Mouse (Mus musculus) cerebellum, adult 11 months (tissue): Measurements from ENCODE around the gene Nkg7.
"Not testable (repeated sequence)": the region's sequence is repeated elsewhere in the genome, so short reads cannot be mapped to it uniquely, and the experiment has no call there.

Source experiments
- DNase-seq: peaks from one replicate; pipeline ENCODE4 v3.0.0; 2022

Gene Nkg7

DNA sequence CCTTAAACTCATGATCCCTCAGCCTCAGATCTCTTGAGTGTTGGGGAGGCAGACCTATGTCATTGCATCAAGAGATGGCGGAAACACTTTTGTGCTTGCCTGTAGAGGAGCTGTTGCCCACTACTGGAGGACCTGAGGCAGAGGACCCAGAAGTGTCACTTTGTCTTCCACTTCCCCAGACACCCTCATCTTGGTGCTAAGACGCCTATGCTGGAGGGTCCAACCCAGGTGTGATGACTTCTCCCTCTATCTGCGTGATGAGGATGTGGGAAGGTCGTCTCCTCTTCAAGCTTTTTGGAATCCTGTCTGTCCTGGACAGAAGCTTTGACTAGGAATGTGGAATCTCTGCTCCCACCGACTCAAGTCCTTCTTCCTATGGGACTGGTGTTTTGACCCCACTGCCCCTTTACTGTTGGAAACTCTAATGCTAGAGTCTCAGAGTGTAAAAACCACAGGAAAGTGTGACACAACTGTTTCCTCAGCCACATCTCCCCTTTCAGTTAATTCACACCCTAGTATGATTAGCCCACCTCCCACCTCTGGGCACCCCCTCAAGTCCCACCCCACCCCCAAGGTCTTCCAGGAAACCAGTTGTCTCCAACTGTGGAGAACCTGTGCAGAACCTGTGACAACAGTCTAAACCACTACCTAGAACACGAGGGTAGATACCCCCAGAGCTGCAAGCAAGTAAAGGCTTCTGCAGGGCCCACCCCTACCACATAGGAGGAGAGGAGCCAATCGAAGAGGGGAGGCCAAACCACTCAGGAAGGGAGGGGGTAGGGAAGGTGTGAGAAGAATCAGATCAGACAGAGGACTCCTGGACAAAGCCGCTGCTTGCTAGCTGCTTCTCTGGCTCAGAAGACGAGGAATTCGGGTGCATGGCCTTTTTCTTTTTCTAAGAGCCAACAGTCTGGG lies at the start of gene Nkg7:
Gene Nkg7 (plus strand): TSS at position 733 of the 915 bp plus-strand sequence.
- DNase-seq: no peak

DNA sequence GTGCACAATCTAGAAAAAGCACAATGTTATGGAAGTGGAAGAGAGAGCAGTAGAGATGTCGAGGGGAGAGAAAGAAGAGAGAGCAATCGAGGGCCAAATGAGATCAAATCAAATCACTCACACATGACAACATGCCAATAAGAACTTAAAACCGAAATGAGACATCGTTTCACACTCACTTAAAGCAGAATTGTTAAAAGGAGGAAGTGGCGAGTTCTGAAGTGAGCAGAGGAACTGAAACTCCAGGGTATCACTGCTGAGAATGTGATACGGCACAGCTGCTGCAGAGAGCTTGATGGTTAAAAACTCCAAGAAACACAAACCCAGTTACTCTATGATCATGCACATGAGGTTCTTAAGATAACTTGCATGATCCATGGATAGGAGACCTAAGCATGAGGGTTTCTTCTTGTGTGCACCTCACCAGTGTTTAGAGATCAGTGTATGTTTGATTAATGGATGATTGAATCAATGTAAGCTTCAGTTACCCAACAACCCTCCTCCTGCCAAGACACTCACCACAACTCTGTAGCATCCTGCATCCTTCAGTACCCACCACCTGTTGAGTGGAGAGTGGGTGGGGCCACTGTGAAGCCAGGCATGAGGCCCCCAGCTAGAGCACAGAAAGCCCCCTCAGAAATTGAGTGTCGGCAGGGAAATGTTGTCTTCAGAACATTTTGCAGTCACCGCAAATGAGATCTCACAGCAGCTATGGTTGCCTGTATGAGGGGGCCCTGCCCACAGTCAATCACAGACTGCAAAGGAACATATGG lies 44.3 kb upstream of the Nkg7 start:
- DNase-seq: no peak

DNA sequence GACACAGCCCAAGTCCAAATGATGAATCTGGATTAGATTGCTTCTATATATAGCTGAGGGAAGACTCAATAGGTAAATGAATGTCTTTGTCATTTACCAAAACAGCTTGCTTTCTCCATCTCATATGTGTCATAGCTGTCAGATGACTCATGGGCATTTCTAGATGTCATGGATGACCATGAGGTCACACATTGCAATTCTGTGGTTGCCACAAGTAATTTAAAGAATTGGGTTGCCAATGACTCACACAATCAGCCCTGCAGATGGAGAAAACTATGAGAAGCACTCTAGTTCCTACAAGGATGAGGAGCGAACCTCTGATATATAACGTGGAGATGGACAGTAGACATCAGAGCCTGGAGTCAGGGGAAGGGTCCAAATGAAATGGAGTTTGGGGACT lies 37.4 kb upstream of the Nkg7 start:
- no peak for DNase-seq

DNA sequence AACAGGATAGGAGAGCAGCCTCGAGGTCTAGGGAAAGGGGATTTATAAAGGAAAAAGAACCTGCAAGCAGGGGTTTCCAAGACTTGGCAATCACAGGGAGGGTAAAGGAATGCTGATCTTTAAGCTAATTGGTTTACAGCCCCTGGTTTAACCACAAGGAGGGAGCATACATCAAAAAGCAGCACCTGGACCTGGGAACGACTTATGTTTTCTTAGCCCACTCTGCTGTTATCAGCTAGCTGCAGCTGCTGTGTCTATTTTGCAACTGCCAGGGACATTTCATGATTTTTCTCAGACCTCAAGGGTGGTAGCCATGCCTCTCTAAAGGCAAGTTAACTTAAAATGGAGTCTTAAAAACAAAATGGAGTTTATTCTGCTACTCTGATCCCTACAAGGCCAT lies 34.2 kb upstream of the Nkg7 start:
- DNase-seq: no peak

DNA sequence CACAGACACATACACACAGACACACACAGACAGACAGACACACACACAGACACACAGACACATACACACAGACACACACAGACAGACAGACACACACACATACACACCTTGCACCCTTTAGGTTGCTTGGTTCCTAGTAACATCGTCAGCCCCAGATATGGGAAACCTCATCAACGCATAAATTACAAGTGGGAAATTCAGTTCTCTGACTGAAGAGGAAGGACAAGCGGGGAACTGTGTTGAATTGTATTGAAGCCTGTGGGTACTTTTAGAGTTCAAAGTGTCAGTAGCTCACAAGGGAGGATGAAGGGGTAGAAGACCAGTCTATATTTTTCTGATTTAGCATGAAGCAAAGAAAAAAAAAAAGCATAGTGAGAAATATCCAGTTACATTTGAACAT lies 29.3 kb upstream of the Nkg7 start:
- DNase-seq: no peak

DNA sequence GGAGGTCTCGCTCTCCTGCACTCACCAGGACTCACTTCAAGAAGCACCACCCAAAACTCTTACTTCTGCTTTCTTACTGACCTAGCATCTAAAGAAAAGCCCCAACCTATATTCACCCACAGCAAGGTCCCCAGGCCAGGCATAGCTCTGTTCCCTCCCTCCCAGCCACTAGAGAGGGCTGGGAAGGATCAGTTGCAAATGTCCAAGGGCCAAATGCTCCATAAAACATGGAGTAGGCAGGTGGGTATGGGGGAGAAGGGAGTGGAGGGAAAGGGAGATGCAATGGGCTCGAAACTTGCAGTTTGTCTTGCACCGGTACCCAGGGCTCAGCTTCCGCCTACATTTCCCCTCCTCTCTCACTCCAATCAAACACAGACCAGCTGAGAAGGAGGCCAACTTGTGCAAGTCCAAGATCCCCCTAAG lies 28.7 kb upstream of the Nkg7 start, which contains the start of gene Siglecg:
Gene Siglecg (plus strand): TSS at position 74 of the 423 bp plus-strand sequence.
- no peak for DNase-seq

DNA sequence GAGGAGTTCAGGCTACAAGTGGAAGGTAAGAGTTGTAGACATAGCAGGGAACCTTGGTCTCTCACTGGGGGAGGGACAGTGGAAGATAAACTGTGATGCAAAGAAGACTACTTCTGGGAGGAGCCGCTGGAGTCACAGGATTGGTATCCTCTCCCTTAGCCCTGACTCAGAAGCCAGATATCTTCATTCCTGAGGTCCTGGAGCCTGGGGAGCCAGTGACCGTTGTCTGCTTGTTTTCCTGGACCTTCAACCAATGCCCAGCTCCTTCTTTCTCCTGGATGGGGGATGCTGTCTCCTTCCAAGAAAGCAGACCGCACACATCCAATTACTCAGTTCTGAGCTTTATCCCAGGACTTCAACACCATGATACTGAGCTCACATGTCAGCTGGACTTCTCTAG lies 27.8 kb upstream of the Nkg7 start:
- no peak for DNase-seq

DNA sequence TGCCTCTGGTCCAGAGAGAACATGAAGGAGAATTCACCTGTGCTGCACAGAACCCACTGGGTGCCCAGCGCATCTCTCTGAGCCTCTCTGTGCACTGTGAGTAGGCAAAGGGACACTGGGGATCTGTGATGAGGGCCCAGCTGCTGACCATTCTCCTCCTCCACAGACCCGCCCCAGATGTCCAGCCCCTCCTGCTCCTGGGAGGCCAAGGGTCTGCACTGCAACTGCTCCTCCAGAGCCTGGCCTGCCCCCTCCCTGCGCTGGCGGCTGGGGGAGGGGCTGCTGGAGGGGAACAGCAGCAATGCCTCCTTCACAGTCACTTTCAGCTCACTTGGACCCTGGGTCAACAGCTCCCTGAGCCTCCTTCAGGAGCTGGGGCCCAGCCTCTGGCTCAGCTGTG lies 25.1 kb upstream of the Nkg7 start:
- DNase-seq: not testable (repeated sequence)

DNA sequence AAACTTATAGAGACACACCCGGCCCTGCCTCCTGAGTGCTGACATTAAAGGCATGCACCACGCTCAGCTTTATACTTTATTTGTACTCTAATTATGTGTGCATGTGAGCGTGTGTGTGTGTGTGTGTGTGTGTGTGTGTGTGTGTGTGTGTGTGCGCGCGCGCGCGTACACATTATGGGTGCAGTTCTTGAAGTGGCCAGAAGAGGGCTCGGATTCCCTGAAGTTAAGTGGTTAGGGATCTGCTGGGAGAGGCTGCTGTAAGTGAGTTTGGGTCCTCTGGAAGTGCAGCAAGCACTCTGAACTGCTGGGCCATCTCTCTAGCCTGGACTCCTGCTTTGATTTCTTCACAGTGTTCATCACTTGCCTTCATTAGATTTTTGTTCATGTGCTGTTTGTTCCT lies 19.6 kb upstream of the Nkg7 start:
- no peak for DNase-seq

DNA sequence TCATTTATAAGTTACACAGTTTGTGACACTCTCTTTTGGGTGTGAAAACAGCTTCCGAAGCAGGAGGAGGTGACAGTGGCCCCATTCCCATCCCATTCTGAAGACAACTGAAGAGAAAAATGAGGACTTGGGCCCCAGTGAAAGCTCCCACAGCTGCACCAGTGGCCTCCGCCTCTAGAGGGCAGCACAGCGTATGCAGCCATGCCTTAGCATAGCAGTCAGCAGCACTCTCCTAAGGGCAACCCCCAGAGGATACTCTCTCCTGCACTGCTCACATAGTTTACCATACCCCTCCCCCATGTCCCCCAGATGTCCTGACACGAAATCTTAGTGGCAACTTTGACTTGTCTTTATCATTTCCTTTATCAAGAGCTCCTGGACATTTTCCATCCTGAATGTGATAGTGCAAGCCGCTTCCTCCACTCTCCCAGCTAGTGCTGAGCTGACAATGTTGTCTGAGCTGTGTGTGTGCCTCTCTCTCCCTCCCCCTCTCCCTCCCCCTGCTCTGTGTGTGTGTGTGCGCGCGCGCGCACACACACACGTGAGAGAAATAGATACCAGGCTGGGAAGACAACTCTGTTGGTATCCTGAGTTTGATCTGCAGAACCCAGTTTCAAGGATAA lies 13.8 kb upstream of the Nkg7 start:
- DNase-seq: peak; percentile 67

DNA sequence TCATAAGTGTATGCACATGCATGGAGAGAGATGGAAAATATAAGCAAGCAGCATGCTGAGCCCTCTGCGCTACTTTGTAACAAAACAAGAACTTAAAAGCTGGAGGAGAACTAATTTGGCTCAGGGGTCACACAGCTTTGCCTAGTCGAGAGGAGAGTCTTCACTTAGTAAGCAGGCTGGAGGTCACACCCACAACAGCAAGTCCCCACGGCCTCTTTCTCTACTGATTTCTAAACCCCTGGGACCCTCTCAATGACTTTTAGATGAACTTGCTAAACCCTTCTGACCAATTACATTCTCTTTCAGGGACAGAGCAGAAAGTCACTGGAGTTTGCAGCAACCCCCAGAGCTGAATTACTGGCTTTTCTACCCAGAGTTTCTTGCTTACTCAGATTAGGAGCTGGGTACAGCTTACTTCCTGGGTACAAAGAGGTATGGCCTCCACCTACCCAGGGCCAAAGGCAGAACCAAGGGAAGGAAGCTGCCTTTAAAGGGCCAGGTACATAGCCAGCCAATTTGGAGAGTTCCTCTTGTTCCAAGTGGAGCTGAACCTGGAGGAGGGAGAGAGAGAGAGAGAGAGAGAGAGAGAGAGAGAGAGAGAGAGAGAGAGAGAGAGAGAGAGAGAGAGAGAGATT lies 12.8 kb upstream of the Nkg7 start:
- DNase-seq: no peak

DNA sequence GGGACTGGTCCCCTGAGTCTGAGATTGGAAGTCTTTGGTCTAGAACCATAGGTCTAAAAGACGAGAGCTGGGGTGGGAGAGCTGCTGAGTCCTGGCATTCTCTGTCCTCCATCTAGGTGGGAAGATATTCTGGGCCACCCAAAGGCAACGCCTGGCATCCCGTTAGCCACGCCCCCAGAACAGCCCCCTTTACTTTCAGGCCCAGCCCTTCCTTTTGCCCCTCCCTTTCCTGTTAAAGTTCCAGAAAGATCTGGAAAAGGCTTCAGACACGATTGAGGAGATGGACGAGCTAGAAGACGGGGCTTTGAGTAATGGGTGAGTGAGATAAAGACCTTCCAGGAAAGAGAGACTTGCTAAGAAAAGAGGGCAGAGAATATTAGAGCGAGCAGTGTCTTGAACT lies 9.5 kb upstream of the Nkg7 start, which contains the start of gene Lim2:
Gene Lim2 (plus strand): TSS at position 265 of the 400 bp plus-strand sequence.
- no peak for DNase-seq

DNA sequence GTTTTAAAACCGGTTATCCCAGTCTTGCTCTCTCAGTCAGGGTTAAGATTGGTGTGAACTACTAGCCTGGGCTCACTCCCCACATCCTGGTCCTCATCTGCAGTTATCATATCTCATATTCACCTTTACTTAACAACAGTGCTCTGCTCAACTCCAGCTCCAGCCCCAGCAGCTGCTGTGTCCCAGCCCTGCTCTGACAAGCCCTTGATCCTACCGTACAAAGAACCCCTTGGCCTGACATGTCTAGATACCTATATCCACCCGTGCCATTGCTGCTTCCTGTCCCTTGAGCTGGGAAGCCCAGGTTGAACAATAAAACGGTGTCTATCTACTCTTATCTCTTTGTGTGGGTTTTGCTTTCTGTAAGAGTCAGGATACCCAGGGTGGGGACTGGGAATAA lies 7.4 kb upstream of the Nkg7 start:
- no peak for DNase-seq

DNA sequence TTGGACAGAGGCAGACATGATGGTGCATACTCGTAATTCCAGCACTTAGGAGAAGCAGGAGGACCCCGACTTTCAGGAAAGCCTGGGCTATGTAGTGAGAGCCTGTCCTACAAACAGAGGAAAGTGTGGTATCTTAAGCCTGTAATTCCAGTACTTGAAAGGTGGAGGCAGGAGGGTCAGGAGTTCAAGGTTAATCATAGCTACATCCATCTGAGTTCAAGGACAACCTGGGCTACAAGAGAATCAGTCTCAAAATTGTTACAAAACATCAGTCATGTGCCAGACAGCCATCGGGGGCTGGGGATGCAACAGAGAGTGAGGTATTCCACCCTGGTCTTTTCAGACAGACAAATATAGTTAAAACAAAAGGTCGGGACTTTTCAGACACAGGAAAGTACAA lies 4.0 kb upstream of the Nkg7 start:
- no peak for DNase-seq

DNA sequence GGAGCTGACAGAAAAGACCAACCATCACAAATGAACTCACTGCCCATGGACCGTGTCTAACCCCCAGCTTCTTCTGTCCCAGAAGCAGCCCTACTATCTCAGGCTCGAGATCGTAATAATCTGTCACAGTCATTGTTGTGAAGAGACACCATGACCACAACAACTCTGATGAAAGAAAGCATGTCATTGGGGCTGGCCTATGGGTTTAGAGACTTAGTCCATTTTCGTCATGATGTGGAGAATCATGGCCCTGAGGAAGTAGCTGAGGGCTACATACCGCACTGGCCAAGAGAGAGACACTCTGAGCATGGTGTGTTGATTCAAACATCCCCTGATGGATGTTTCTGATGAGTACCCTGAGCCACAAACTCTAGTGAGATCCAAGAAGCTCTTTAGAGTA lies 2.2 kb upstream of the Nkg7 start:
- DNase-seq: no peak

DNA sequence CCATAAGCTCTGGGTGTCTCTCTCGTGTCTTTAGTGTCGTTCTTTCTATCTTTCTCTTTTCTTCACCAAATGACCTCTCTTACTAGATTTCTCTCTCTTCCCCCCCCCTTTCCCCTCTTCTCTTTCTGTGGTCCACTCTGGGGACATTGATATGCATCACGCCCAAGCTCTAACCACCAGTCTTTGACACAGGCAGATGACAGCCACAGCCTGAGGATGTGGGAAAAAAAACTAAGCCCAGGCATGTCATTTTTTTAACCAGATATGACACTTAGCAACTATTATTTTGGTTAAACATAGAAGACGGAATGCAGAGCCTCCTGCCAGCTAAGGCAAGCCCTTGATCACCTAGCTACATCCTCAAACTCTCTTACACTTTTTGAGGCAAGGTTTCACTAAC lies 1.7 kb downstream of the Nkg7 start:
- no peak for DNase-seq

DNA sequence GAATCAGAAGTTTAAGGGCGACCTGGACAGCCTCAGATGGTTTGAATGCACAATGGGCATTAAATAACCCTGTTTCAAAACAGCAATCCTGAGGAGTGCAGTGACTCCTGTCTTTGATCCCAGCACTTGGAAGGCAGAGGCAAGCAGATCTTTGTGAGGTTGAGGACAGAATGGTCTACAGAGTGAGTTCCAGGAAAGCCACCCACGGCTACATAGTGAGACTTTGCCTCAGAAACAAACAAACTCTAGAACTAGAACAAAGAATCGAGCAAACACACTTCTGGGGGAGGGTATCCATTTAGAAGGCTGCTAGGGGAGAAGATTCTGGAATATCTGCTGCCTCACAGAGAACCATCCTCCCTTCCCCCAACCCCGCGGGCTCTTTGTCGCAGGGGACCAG lies 3.6 kb downstream of the Nkg7 start, which contains the start of gene Cldnd2:
Gene Cldnd2 (plus strand): TSS at position 301 of the 400 bp plus-strand sequence.
- no peak for DNase-seq

DNA sequence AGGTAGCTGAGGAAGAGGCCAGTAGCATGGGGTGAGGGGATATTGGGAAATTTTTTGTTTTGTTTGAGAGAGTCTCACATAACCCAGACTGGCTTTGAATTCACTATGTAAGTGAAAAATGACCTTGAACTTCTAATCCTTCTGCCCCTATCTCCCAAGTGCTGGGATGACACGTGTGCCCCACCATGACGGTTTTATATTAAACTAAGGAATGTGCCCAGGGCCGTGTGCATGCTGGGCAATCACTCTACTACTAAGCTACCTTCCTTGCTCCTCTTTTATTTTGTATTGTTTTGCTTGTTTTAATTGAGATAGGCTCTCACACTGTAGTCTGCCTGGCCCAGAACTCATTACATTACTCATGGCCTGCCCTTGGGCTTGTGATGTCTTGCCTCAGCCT lies 4.2 kb downstream of the Nkg7 start:
- DNase-seq: no peak

DNA sequence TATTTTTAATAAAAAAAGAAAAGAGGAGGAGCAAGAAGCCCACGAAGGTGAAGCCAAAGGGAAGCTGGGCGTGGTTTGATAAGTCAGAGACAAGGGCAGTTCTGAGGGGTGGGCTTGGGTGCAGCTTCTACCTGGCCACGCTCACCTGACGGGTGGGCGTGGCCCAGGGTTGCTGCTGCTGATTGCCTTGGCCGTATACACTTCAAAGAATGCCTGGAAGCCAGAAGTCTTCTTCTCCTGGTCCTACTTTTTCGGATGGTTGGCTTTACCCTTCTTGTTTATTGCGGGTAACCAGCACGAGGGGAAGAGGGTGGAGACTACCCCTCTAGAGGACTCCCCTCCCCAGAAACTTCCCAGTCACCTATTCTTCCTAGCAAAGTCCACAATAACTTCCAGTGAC lies 5.8 kb downstream of the Nkg7 start:
- DNase-seq: no peak

DNA sequence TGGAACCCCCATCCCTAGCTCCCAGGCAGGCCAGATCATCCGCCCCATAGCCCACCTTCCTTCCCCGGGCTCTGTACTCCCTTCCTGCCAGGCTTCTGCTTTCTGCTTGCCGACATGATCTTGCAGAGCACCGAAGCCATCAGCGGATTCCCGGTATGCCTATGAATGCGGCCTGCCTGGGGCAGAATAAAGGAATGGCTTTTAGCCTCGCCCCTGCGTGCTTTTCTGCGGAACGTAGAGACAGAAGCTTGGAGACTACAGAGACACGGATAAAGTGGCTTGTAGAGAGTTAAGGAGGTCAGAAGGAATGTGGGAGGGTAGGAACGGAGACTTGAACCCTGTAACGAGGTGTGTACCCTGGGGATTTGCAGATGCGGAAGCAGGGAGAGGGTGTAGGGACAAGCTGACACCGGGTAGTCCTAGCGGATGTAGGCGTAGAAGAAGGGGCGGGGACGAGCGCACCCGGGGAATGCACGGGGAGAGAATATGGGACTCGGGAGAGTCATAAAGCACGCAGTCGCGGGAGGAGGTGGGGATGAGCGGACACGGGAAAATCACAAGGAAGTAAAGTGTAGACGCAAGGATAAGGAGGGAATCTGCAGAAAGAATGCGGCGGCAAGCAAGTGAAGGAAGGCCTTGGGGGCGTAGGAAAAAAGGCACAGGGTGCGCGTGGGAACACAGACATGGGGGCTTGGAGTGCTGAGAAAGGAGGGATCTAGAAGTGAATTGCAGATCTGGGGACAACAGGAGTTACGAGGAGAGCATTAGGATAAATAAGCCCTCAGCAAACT lies 6.4 kb downstream of the Nkg7 start:
- peak; percentile 52 for DNase-seq

DNA sequence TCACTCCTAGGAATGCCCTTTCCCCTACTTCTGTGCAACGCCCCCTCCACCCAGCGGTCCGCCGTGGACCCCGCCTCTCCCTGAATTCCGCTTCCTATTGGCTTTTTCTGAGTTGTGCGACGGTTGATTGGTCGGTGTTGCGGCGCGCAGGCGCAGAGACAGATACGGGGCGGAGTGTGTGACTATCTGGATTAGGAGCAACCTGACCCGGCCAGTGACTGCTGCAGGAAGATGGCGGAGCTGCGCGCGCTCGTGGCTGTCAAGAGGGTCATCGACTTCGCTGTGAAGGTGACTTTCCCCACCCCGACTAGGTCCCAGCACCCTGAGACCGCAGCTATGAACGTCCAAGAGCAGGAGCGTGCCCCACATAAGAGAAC lies 7.0 kb downstream of the Nkg7 start, which contains the start of the genes Etfb and Gm45233:
Gene Etfb (plus strand): TSS at position 167 of the 377 bp plus-strand sequence.
Gene Gm45233 (plus strand): TSS at position 212 of the 377 bp plus-strand sequence.
- DNase-seq: peak; percentile 94

DNA sequence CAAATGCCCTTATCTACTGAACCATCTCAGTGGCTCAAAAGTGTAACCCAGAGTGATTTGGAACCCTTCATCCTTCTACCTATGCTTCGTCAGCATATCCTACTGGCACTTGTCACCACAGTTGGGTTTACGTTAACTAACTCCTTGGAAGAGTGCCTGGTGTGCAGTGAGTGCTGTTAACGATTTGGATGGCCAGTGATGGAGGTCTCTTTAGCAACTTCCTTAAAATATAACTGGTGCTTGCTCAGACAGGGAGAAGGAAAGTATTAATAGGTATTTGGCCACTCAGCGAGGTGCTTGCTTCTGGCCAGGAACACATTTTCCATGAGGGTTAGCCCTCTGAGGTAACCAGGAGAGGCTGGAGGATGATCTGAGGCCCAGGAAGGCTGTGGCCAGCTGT lies 10.9 kb downstream of the Nkg7 start:
- no peak for DNase-seq
